Mouse (Mus musculus): ENCODE data around the gene Gnai3.

DNA sequence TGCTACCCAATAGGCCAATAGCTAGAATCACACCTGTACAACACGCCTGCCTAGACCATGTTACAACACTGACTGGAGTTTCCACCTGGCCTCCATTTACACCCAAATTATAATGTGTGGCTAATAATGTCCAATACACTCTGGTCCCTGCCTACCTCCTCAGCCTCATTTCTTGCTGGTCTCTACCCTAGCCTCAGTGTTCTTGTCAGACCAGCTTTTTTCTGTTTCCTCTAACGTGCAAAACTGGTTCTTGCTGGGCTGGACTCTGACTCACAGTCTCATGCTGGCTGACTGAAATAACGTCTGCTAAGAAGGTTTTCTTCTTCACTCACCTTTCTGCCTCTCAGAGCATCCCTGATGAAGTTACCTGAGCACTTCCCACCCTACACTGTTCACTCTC, 19.6 kb downstream of the Gnai3 start:
- TF ChIP-seq POLR2A (IDR thresholded peaks at IDR 0.05; ENCODE audit: borderline replicate concordance, extremely low read depth, low read depth, low read length) = no peak
- no peak for TF ChIP-seq CTCF (IDR thresholded peaks at IDR 0.05; ENCODE audit: insufficient read depth, low read length)

All from lung, adult 2 months (tissue).